Mouse (Mus musculus): ENCODE data around the gene Akap5.

- TF ChIP-seq GATA1 (IDR thresholded peaks at IDR 0.05; ENCODE audit: low read length) (no peak), TAL1 (IDR thresholded peaks at IDR 0.05; ENCODE audit: low read length) (no peak)
Measured at GRCm38 (mm10) chr12:76324679-76325431, at the start of gene Akap5.

Data from erythroblast, embryonic 14.5 days (primary cell).